Mouse (Mus musculus) forebrain, embryonic 12.5 days (tissue): ENCODE data around the gene Egfr. TPM values are rescaled to one million over a fixed set of nuclear protein-coding genes. Genes with fewer than 3 reads are reported as not detected.

ENCODE experiments used
- ATAC-seq: fragments of 200-750 bp; cut with Nextera tagmentation; 2 replicates; pipeline ENCODE4 v1.8.0; 2017; ENCODE audit warnings: moderate TSS enrichment; ENCODE audit not compliant: low FRiP score
- H3K27ac ChIP-seq: fragments of 300-500 bp; sonication (generic); 2 replicates; pipeline ENCODE4 v1.5.1; 2016; ENCODE audit warnings: mild to moderate bottlenecking
- H3K27me3 ChIP-seq: fragments of 300-500 bp; sonication (generic); 2 replicates; pipeline ENCODE4 v1.6.1; 2016; ENCODE audit warnings: mild to moderate bottlenecking
- H3K36me3 ChIP-seq: fragments of 300-500 bp; sonication (generic); replicated peaks from 2 replicates; pipeline ENCODE4 v1.6.1; 2016; ENCODE audit warnings: mild to moderate bottlenecking
- H3K4me1 ChIP-seq: fragments of 300-500 bp; sonication (generic); 2 replicates; pipeline ENCODE4 v1.6.1; 2016
- H3K4me2 ChIP-seq: fragments of 300-500 bp; sonication (generic); 2 replicates; pipeline ENCODE4 v1.6.1; 2016; ENCODE audit warnings: mild to moderate bottlenecking, moderate library complexity
- H3K4me3 ChIP-seq: fragments of 300-500 bp; sonication (generic); replicated peaks from 2 replicates; pipeline ENCODE4 v1.5.1; 2016; ENCODE audit warnings: mild to moderate bottlenecking
- H3K9ac ChIP-seq: fragments of 300-500 bp; sonication (generic); 2 replicates; pipeline ENCODE4 v1.6.1; 2016; ENCODE audit warnings: mild to moderate bottlenecking
- H3K9me3 ChIP-seq: fragments of 300-500 bp; sonication (generic); 2 replicates; pipeline ENCODE4 v1.6.1; 2016
- WGBS: fragments of 180-500 bp; shearing (Covaris S2); methylation state at CpG from one replicate; pipeline ENCODE4 v1.1.7; 2016; 5-methylcytosine and 5-hydroxymethylcytosine counted together
- polyA plus RNA-seq: library from polyadenylated mRNA; unstranded; fragments of >200 nt; fragmentation: Nextera tagmentation; extraction: Ambion mirVana; gene quantifications from 2 replicates; pipeline ENCODE4 v1.2.1, GENCODE M21; 2016

The Egfr gene
- polyA plus RNA-seq, 1 experiment from 2014 or later, result 4.7 TPM

DNA sequence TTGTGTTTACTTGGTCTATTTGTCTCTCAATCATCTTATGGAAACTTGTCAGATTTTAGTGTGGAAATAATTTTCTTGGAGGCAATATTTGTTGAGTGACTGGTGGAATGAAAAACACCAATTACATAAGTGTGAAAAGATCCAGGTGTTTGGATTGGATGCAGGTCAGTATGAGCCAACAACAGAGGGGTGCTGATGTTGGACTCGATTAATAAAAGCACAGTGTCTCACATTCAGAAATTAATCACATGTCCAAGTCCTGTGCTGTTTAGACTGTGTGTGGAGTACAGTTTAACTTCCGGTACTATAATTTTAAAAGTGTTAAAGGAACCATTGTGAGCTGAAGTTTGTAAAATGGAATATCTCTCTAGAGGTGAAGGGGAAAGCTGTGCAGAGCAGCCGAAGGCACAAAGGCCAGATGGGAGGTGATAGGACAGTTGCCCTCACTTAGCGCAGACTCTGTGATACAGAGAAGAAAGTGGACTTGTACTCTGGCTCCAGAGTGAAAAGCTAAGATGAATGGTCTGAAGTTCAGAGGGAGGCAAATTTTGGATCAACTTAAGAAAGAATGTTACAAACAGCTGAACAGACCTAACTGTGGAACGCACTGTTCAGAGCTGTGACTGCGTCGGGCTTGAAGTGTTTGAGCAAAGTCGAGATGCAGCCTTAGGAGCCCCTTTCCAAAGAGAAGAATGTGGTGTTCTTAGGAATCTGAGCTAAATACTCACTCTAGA lies 32.1 kb downstream of the Egfr start:
- H3K36me3 ChIP-seq, result no peaks in the 10 kb centered on the region
- ATAC-seq, result no peak
- H3K4me1 ChIP-seq, result peaks cover 11% of the 10 kb centered on the region; the same call in 1 of the 2 replicates
- H3K4me3 ChIP-seq, result no peak overlapping the region
- H3K9me3 ChIP-seq, result no peaks in the 10 kb centered on the region
- WGBS, result 89% methylated on average over 8 of the region's 8 CpGs
- no peak overlapping the region for H3K9ac ChIP-seq
- H3K4me2 ChIP-seq, result no peak overlapping the region
- no peak overlapping the region for H3K27ac ChIP-seq
- no peaks in the 10 kb centered on the region for H3K27me3 ChIP-seq

GRCm38 (mm10) chr11:16792638-16793585 lies 40.9 kb downstream of the Egfr start:
- no peaks in the 10 kb centered on the region for H3K36me3 ChIP-seq
- 58% methylated on average over 5 of the region's 5 CpGs for whole genome bisulfite sequencing
- H3K4me1 ChIP-seq, result no peaks in the 10 kb centered on the region
- H3K27ac ChIP-seq, result no peak overlapping the region
- no peaks in the 10 kb centered on the region for H3K9me3 ChIP-seq
- H3K27me3 ChIP-seq, result no peaks in the 10 kb centered on the region
- ATAC-seq, result no peak
- no peak overlapping the region for H3K4me2 ChIP-seq
- no peak overlapping the region for H3K9ac ChIP-seq
- H3K4me3 ChIP-seq, result no peak overlapping the region

GRCm38 (mm10) chr11:16795012-16795411 lies 43.0 kb downstream of the Egfr start:
- Histone ChIP-seq H3K27ac (no peak overlapping the region), H3K4me1 (no peaks in the 10 kb centered on the region), H3K4me2 (no peak overlapping the region), H3K9ac (no peak overlapping the region), H3K4me3 (no peak overlapping the region), H3K36me3 (no peaks in the 10 kb centered on the region), H3K9me3 (no peaks in the 10 kb centered on the region), H3K27me3 (no peaks in the 10 kb centered on the region)
- no peak for ATAC-seq

DNA sequence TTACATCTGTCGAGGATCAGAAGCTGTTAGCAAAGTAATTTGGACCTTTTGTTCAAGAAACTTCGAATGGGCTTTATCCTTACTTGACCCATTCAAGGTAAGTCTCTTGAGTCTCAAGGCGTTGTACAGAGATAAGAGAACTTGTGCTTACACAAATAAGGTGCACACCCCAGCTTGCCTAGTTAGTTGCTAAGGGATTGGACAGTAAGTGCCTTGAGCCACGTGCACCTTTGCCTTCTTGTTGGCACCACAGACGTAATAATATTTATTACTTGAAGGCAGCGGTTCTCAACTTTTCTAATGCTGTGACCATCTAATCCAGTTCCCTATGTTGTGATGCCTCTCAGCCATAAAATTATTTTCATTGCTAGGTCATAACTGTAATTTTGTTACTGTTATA lies 43.5 kb downstream of the Egfr start:
- Histone ChIP-seq H3K27ac (no peak overlapping the region), H3K36me3 (no peaks in the 10 kb centered on the region), H3K27me3 (no peaks in the 10 kb centered on the region), H3K4me2 (no peak overlapping the region), H3K4me3 (no peak overlapping the region), H3K4me1 (no peaks in the 10 kb centered on the region), H3K9ac (no peak overlapping the region), H3K9me3 (no peaks in the 10 kb centered on the region)
- WGBS, result 80% methylated on average over 6 of the region's 6 CpGs
- ATAC-seq, result no peak

- no peak overlapping the region for H3K27ac ChIP-seq
- no peaks in the 10 kb centered on the region for H3K36me3 ChIP-seq
These were observed 45.5 kb downstream of the Egfr start for GRCm38 (mm10) chr11:16797456-16797855.

DNA sequence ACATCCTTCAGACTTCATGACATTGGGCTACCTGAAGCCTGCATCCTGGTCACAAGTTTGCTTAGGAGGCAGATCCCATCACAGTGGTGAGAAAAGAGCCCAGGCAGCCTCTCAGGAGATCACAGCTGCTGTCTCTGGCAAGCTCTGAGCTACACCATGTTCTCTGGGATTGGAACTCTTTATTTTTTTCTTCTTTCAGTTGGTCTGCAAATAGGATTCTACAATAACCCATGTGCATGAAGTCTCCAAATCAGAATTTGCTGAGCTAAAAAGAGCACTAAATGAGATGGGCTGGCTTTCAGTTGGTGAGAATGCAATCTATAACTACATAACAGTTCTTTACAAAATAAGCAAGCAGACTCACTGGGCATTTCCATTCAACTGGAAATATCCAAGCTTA lies 46.1 kb downstream of the Egfr start:
- H3K4me2 ChIP-seq, result no peak overlapping the region
- H3K4me3 ChIP-seq, result no peak overlapping the region
- no peak for ATAC-seq
- no peak overlapping the region for H3K9ac ChIP-seq
- no peak overlapping the region for H3K27ac ChIP-seq
- H3K36me3 ChIP-seq, result no peaks in the 10 kb centered on the region
- H3K9me3 ChIP-seq, result no peaks in the 10 kb centered on the region
- no peaks in the 10 kb centered on the region for H3K27me3 ChIP-seq
- no peaks in the 10 kb centered on the region for H3K4me1 ChIP-seq

More at GRCm38 (mm10) chr11:16797456-16797855, 45.5 kb downstream of the Egfr start:
- Histone ChIP-seq H3K27me3 (no peaks in the 10 kb centered on the region), H3K4me2 (no peak overlapping the region), H3K9ac (no peak overlapping the region), H3K9me3 (no peaks in the 10 kb centered on the region), H3K4me3 (no peak overlapping the region), H3K4me1 (no peaks in the 10 kb centered on the region)
- 81% methylated on average over 3 of the region's 3 CpGs for WGBS
- ATAC-seq, result no peak

DNA sequence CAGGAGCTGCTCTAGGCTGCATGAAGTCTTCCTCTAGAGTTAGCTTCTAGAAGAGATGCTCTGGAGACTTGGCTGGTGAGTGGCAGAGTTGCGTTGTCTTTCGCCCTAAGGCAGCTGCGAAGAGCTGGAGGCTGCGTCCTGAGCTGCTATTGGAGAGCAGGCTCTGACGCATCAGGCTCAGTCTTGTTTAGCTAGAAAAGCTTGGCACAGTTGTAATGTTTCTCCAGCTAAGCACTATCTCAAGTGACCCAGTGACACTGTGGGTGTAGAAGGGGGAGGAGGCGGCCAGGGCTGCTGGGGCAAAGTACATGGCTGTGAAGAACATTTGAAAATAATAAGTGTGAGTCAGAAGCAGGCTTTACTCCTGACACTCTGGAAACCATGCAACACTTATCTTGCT lies 48.5 kb downstream of the Egfr start:
- Histone ChIP-seq H3K27me3 (no peaks in the 10 kb centered on the region), H3K27ac (no peak overlapping the region), H3K9ac (no peak overlapping the region), H3K4me3 (no peak overlapping the region), H3K4me1 (no peaks in the 10 kb centered on the region), H3K36me3 (no peaks in the 10 kb centered on the region), H3K4me2 (no peak overlapping the region), H3K9me3 (no peaks in the 10 kb centered on the region)
- WGBS, result 92% methylated on average over 6 of the region's 6 CpGs
- ATAC-seq, result no peak

GRCm38 (mm10) chr11:16802668-16803067 lies 50.7 kb downstream of the Egfr start:
- Histone ChIP-seq H3K4me3 (no peak overlapping the region), H3K4me1 (no peaks in the 10 kb centered on the region), H3K36me3 (no peaks in the 10 kb centered on the region), H3K4me2 (no peak overlapping the region), H3K9ac (no peak overlapping the region), H3K27ac (no peak overlapping the region), H3K9me3 (no peaks in the 10 kb centered on the region), H3K27me3 (no peaks in the 10 kb centered on the region)
- 87% methylated on average over 1 of the region's 1 CpGs for WGBS
- no peak for ATAC-seq

GRCm38 (mm10) chr11:16804016-16804415 lies 52.0 kb downstream of the Egfr start:
- ATAC-seq, result no peak
- 92% methylated on average over 2 of the region's 2 CpGs for WGBS
- no peak overlapping the region for H3K4me2 ChIP-seq
- no peak overlapping the region for H3K4me3 ChIP-seq
- no peaks in the 10 kb centered on the region for H3K36me3 ChIP-seq
- no peak overlapping the region for H3K27ac ChIP-seq
- no peaks in the 10 kb centered on the region for H3K27me3 ChIP-seq
- no peak overlapping the region for H3K9ac ChIP-seq
- no peaks in the 10 kb centered on the region for H3K9me3 ChIP-seq
- no peaks in the 10 kb centered on the region for H3K4me1 ChIP-seq

DNA sequence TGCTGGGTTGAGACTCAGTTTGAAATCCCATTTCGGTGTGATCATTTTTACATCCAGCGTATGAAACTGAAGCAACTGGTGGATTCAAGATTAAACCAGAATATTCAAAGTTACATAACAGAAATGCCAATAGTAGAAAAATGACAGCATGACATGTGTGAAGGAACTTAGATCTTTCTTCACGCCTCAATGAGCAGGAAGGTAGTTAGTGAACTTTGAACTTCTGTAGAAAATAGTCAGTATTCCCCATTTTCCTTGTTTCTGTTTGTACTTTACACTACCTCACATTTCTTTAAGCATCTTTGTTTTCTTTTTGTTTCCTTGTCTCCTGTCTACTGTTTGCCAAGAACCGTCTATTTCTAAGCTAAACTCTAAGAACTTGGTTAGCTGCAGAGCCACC lies 53.9 kb downstream of the Egfr start:
- no peaks in the 10 kb centered on the region for H3K9me3 ChIP-seq
- no peaks in the 10 kb centered on the region for H3K27me3 ChIP-seq
- H3K4me3 ChIP-seq, result no peak overlapping the region
- WGBS, result 92% methylated on average over 4 of the region's 4 CpGs
- no peak for ATAC-seq
- no peak overlapping the region for H3K27ac ChIP-seq
- H3K36me3 ChIP-seq, result no peaks in the 10 kb centered on the region
- H3K4me2 ChIP-seq, result no peak overlapping the region
- no peak overlapping the region for H3K9ac ChIP-seq
- no peaks in the 10 kb centered on the region for H3K4me1 ChIP-seq

DNA sequence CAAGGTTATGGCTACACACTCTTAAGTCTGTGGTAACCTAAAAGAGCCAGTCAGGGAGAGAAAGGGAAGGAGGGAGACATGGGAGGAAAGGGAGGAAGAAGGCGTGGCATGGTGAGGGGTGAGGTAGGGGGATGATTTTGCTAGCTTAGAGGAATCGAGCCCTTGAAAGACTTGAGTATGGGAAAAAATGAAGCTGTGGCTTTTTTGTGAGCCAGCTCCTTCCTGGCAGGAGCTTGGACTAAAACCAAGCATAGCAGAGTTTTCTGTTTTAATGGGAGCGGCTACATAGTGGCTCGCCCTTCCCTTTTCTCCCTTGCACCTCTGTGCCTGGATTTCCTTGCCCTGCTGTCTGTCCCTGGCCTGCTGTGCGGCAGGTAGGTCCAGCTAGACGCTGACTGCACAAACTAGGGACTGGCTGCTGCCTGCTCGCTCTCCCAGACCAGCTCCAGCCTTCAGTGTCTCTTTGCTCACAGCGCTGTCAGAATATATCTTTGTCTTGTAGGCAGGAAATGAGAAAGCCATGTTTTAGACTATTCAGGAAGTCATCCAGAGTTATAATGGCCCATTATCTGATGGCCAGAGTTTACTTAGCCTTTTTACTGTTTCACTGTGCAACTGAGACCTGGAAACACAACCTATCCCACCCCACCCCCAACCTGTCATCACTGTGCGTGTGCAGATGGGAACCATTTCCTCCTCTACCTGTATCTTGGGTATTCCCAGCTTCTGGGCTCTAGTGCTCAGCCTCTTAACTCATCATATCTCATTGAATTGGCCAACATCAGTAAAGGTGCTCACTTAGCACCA lies 57.4 kb downstream of the Egfr start:
- H3K36me3 ChIP-seq, result no peaks in the 10 kb centered on the region
- no peaks in the 10 kb centered on the region for H3K27me3 ChIP-seq
- 86% methylated on average over 9 of the region's 9 CpGs for WGBS
- no peaks in the 10 kb centered on the region for H3K9me3 ChIP-seq
- no peak overlapping the region for H3K4me2 ChIP-seq
- H3K27ac ChIP-seq, result no peak overlapping the region
- no peak overlapping the region for H3K9ac ChIP-seq
- no peaks in the 10 kb centered on the region for H3K4me1 ChIP-seq
- no peak overlapping the region for H3K4me3 ChIP-seq
- no peak for ATAC-seq

- Histone ChIP-seq H3K9me3 (no peaks in the 10 kb centered on the region), H3K27ac (no peak overlapping the region), H3K4me2 (no peak overlapping the region), H3K27me3 (no peaks in the 10 kb centered on the region), H3K4me1 (no peaks in the 10 kb centered on the region), H3K9ac (no peak overlapping the region), H3K4me3 (no peak overlapping the region), H3K36me3 (no peaks in the 10 kb centered on the region)
- ATAC-seq, result no peak
- 87% methylated on average over 3 of the region's 3 CpGs for WGBS
These were observed 58.1 kb downstream of the Egfr start for GRCm38 (mm10) chr11:16810086-16810485.
